Mouse (Mus musculus) hindbrain, embryonic 14.5 days (tissue): ENCODE results near the gene Pim1. TPM values are rescaled to one million over a fixed set of nuclear protein-coding genes. Genes with fewer than 3 reads are reported as not detected.
"Not testable (repeated sequence)": the region's sequence is repeated elsewhere in the genome, so short reads cannot be mapped to it uniquely, and the experiment has no call there.

ENCODE experiments used
- ATAC-seq: fragments of 200-750 bp; cut with Nextera tagmentation; 2 replicates; pipeline ENCODE4 v1.8.0; 2017; ENCODE audit warnings: moderate number of reproducible peaks, mild to moderate bottlenecking, moderate TSS enrichment, moderate library complexity; ENCODE audit not compliant: low FRiP score
- DNase-seq: peaks from one replicate; pipeline ENCODE4 v3.0.0-alpha.2; 2015; ENCODE audit warnings: low spot score
- H3K27ac ChIP-seq: fragments of 300-500 bp; sonication (generic); 2 replicates; pipeline ENCODE4 v1.5.1; 2014; ENCODE audit warnings: mild to moderate bottlenecking, moderate library complexity
- H3K27me3 ChIP-seq: fragments of 300-500 bp; sonication (generic); 2 replicates; pipeline ENCODE4 v1.6.1; 2014; ENCODE audit warnings: mild to moderate bottlenecking, low read length, mixed read lengths; ENCODE audit not compliant: control insufficient read depth, insufficient read depth
- H3K36me3 ChIP-seq: fragments of 300-500 bp; sonication (generic); replicated peaks from 2 replicates; pipeline ENCODE4 v1.6.1; 2014; ENCODE audit not compliant: control insufficient read depth, insufficient read depth
- H3K4me1 ChIP-seq: fragments of 300-500 bp; sonication (generic); replicated peaks from 2 replicates; pipeline ENCODE4 v1.6.1; 2014; ENCODE audit warnings: antibody characterized with exemption, low read length, mixed read lengths; ENCODE audit not compliant: control insufficient read depth, insufficient read depth
- H3K4me2 ChIP-seq: fragments of 300-500 bp; sonication (generic); replicated peaks from 2 replicates; pipeline ENCODE4 v1.6.1; 2014; ENCODE audit warnings: mild to moderate bottlenecking, moderate library complexity
- H3K4me3 ChIP-seq: fragments of 300-500 bp; sonication (generic); replicated peaks from 2 replicates; pipeline ENCODE4 v1.5.1; 2014; ENCODE audit warnings: mild to moderate bottlenecking, low read length
- H3K9ac ChIP-seq: fragments of 300-500 bp; sonication (generic); 2 replicates; pipeline ENCODE4 v1.6.1; 2014
- H3K9me3 ChIP-seq: fragments of 300-500 bp; sonication (generic); 2 replicates; pipeline ENCODE4 v1.6.1; 2016; ENCODE audit warnings: low read length; ENCODE audit not compliant: control insufficient read depth
- WGBS: fragments of 180-500 bp; shearing (Covaris S2); extraction: QIAGEN DNeasy Blood & Tissue Kit; methylation state at CpG from one replicate; pipeline ENCODE4 v1.1.7; 2014; 5-methylcytosine and 5-hydroxymethylcytosine counted together
- polyA plus RNA-seq: library from polyadenylated mRNA; unstranded; fragments of >200 nt; fragmentation: Nextera tagmentation; extraction: Ambion mirVana; gene quantifications from 2 replicates; pipeline ENCODE4 v1.2.1, GENCODE M21; 2014

Pim1 gene
- polyA plus RNA-seq, 1 experiment from 2014 or later: 7.8 TPM

GRCm38 (mm10) chr17:29451841-29452210 is 38.7 kb upstream of the Pim1 start:
- no peaks in the 10 kb centered on the region for H3K27me3 ChIP-seq
- H3K27ac ChIP-seq: no peak overlapping the region
- no peaks in the 10 kb centered on the region for H3K36me3 ChIP-seq
- no peaks in the 10 kb centered on the region for H3K9me3 ChIP-seq
- no peak overlapping the region for H3K4me2 ChIP-seq
- no peak overlapping the region for H3K4me3 ChIP-seq
- no peak for ATAC-seq
- H3K4me1 ChIP-seq: peaks cover 6% of the 10 kb centered on the region; the same call in 1 of the 2 replicates
- no peak overlapping the region for H3K9ac ChIP-seq
- 25% methylated on average over 8 of the region's 8 CpGs for WGBS
- DNase-seq: no peak

DNA sequence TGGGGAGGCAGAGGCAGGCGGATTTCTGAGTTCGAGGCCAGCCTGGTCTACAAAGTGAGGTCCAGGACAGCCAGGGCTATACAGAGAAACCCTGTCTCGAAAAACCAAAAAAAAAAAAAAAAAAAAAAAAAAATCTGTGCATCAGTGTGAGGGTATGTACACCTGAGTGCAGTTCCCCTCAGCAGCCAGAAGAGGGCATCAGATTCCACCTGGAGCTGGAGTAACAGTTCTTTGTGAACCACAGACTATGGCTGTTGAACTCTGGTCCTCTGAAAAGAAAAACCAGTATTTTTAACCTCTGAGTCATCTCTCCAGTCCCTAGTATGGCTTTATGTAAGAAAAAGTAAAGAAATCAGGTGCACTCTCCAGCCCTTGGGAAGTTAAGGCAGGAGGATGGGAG is 36.4 kb upstream of the Pim1 start:
- not testable (repeated sequence) for H3K27me3 ChIP-seq, H3K36me3 ChIP-seq, H3K9ac ChIP-seq, H3K4me3 ChIP-seq, DNase-seq, H3K27ac ChIP-seq, H3K4me2 ChIP-seq, H3K9me3 ChIP-seq, ATAC-seq
- WGBS: 100% methylated on average over 2 of the region's 3 CpGs
- H3K4me1 ChIP-seq: peaks cover 12% of the 10 kb centered on the region

DNA sequence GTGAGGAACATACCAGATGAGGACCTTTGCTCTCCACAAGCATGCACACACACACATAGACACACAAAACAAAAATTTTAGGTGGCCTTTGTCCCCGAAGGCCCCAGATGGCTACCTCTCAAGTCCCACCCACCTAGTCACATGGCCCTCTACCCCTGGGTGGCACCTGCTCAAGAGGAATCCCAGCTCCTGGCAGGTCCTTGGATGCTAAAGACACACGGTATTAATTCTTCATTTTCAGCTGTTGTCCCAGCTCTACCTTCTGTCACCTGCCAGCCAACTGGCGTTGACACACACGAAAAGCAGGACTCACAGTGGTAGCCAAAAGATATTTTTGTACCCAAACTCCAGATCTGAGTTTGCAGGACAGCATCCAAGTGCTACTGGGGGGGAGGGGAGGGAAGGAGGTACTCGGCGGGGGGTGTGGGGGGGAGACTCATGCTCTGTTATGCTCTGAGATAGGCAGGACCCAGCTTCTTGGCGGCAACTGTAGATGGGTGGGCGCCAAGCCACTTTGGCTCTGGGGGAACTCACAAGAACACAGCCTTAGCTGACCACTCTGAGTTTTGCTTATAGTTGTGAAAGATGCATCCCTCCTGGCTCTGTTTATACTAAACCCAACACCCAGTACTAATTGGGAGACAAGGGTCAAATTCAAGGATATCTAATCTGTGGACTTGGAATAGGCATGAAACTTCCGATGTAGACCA is 35.0 kb upstream of the Pim1 start:
- no peaks in the 10 kb centered on the region for H3K27me3 ChIP-seq
- no peak for ATAC-seq
- no peak overlapping the region for H3K4me3 ChIP-seq
- H3K4me2 ChIP-seq: no peak overlapping the region
- H3K36me3 ChIP-seq: no peaks in the 10 kb centered on the region
- WGBS: 86% methylated on average over 9 of the region's 9 CpGs
- no peaks in the 10 kb centered on the region for H3K9me3 ChIP-seq
- H3K4me1 ChIP-seq: peaks cover 22% of the 10 kb centered on the region
- DNase-seq: no peak
- H3K27ac ChIP-seq: no peak overlapping the region
- no peak overlapping the region for H3K9ac ChIP-seq

- Histone ChIP-seq H3K9ac (no peak overlapping the region), H3K36me3 (no peaks in the 10 kb centered on the region), H3K4me2 (no peak overlapping the region), H3K4me3 (no peak overlapping the region), H3K9me3 (no peaks in the 10 kb centered on the region), H3K4me1 (peaks cover 16% of the 10 kb centered on the region), H3K27me3 (no peaks in the 10 kb centered on the region), H3K27ac (no peak overlapping the region)
- 96% methylated on average over 4 of the region's 4 CpGs for WGBS
- ATAC-seq: no peak
- no peak for DNase-seq
Observed at GRCm38 (mm10) chr17:29456476-29456875, 34.1 kb upstream of the Pim1 start.

DNA sequence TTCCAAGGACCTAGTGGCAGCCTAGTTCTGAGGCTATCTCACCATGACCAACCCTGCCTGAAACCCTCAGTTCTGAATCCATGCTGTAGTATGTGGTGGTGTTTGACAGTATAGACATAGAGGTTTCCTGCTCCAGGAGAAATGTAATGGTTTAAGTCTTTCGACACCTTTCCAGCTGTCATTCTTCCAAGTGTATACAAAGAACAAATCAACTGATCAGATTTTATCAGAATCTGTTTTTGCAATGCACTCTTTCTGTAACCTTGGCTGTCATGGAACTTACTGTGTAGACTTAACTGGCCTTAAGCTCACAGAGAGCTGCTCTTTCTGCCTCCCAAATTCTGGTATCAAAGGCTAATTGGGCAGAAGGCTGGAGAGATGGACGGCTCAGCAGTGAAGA is 33.6 kb upstream of the Pim1 start:
- H3K36me3 ChIP-seq: no peaks in the 10 kb centered on the region
- H3K4me3 ChIP-seq: no peak overlapping the region
- no peak overlapping the region for H3K27ac ChIP-seq
- no peak for DNase-seq
- no peaks in the 10 kb centered on the region for H3K27me3 ChIP-seq
- H3K9me3 ChIP-seq: no peaks in the 10 kb centered on the region
- peaks cover 16% of the 10 kb centered on the region for H3K4me1 ChIP-seq
- WGBS: 79% methylated on average over 2 of the region's 2 CpGs
- H3K4me2 ChIP-seq: no peak overlapping the region
- H3K9ac ChIP-seq: no peak overlapping the region
- no peak for ATAC-seq

GRCm38 (mm10) chr17:29457795-29458560 is 32.6 kb upstream of the Pim1 start:
- ATAC-seq (no peak), DNase-seq (no peak)
- no peaks in the 10 kb centered on the region for H3K9me3 ChIP-seq
- H3K36me3 ChIP-seq: no peaks in the 10 kb centered on the region
- no peak overlapping the region for H3K9ac ChIP-seq
- H3K4me1 ChIP-seq: peaks cover 16% of the 10 kb centered on the region
- H3K27ac ChIP-seq: no peak overlapping the region
- WGBS: 27% methylated on average over 11 of the region's 11 CpGs
- H3K27me3 ChIP-seq: no peaks in the 10 kb centered on the region
- no peak overlapping the region for H3K4me2 ChIP-seq
- no peak overlapping the region for H3K4me3 ChIP-seq

- peak overlapping the region; percentile 82 for H3K27ac ChIP-seq
- peak overlapping the region; percentile 16 for H3K4me3 ChIP-seq
- H3K27me3 ChIP-seq: no peaks in the 10 kb centered on the region
- peak overlapping the region; percentile 34; the same call in 1 of the 2 replicates for H3K9ac ChIP-seq
- H3K4me1 ChIP-seq: peaks cover 28% of the 10 kb centered on the region
- peak; percentile 49 for DNase-seq
- ATAC-seq: peak; percentile 73; the same call in 1 of the 2 replicates
- peak overlapping the region; percentile 57 for H3K4me2 ChIP-seq
- 2% methylated on average over 24 of the region's 24 CpGs for WGBS
- no peaks in the 10 kb centered on the region for H3K36me3 ChIP-seq
- no peaks in the 10 kb centered on the region for H3K9me3 ChIP-seq
Observed at GRCm38 (mm10) chr17:29459321-29460118, 31.0 kb upstream of the Pim1 start.

- Histone ChIP-seq H3K27ac (peak overlapping the region; percentile 82), H3K9me3 (no peaks in the 10 kb centered on the region), H3K4me1 (peaks cover 28% of the 10 kb centered on the region), H3K36me3 (no peaks in the 10 kb centered on the region), H3K9ac (peak overlapping the region; percentile 34; the same call in 1 of the 2 replicates), H3K4me2 (peak overlapping the region; percentile 57), H3K27me3 (no peaks in the 10 kb centered on the region), H3K4me3 (no peak overlapping the region; the same call in 1 of the 2 replicates)
- 22% methylated on average over 5 of the region's 5 CpGs for WGBS
- no peak for DNase-seq
- no peak for ATAC-seq
Observed at GRCm38 (mm10) chr17:29460119-29460505, 30.4 kb upstream of the Pim1 start.

DNA sequence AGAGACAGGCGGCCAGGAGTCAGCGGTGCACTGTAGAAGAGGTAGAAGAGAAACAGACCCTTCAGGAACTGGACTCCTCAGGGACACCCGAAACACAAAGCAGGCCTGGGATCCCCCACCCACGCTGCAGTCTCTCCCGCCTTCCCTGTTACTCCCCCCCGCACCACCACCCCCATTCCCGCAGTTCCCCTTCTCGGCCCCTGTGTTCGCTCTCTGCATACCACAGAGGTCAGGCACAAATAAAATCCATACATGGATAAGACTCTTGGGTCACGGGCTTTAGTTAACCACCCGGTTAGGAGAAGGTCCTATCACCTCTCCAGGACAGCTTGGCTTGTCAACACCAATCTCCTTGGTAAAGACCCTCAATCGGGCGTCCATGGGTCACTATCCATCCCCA is 26.9 kb upstream of the Pim1 start:
- 0 out of 2 replicates have a peak overlapping the region, but pooled peaks have one; percentile 23 for H3K27ac ChIP-seq
- peak overlapping the region; percentile 49 for H3K4me2 ChIP-seq
- peak overlapping the region; percentile 11; the same call in 1 of the 2 replicates for H3K4me3 ChIP-seq
- DNase-seq (no peak), ATAC-seq (no peak)
- H3K9me3 ChIP-seq: no peaks in the 10 kb centered on the region
- H3K4me1 ChIP-seq: peaks cover 44% of the 10 kb centered on the region
- no peaks in the 10 kb centered on the region for H3K36me3 ChIP-seq
- 6% methylated on average over 13 of the region's 13 CpGs for WGBS
- H3K9ac ChIP-seq: peak overlapping the region; percentile 35; the same call in 1 of the 2 replicates
- no peaks in the 10 kb centered on the region for H3K27me3 ChIP-seq
